Mouse (Mus musculus): ENCODE measurements around the gene H2afv. TPM values are rescaled to one million over a fixed set of nuclear protein-coding genes. Genes with fewer than 3 reads are reported as not detected.
A peak's percentile ranks its signal among the peaks of the same experiment; 100 is the strongest.

H2afv gene
- polyA plus RNA-seq, 1 experiment from 2014 or later = 596 TPM

DNA sequence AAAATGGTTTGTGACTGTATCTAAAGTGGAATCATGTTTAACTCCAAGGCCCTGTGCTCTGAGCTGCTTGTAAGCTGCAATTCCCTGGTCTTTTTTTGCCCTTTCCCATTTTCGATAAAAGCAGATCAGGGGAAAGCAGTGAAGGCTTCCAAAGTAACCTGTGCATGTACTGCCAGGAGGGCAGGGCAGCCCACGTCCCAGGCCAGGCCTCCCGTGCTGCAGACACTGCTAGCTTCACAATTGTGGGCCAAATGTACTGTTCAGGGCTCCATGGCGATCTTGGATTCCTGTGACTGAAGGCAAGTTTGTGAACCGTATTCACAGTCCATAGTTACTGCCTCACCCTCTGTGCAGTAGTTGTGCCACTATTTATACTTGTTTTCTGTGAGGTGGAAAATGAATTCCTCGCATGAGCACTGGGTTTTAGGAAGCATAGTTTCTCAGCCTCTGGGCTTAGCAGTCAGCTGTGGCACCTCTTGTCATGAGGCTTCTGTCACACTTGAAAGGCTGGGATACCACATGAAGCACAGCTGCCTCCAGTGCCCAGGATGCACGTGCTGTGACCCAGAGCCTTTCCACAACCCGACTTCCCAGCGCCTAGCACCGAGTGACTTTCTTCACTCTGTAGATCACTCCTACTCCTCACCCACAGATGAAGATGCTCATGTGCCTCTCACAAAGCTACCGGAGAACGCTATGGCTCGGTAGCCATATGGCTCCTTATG lies 36.6 kb upstream of the H2afv start:
- no peak overlapping the region for H3K4me3 ChIP-seq (ENCODE audit: low read length)
- H3K9me3 ChIP-seq (ENCODE audit: low read length) = no peaks in the 10 kb centered on the region
- WGBS = 67% methylated on average over 13 of the region's 13 CpGs
- no peak overlapping the region for H3K4me2 ChIP-seq (replicated peaks; ENCODE audit: low read depth, low read length)
- no peaks in the 10 kb centered on the region for H3K4me1 ChIP-seq (ENCODE audit: insufficient read depth, low read length)
- no peak overlapping the region for H3K9ac ChIP-seq (replicated peaks; ENCODE audit: low read length)
- H3K27me3 ChIP-seq (ENCODE audit: insufficient read depth, low read length) = no peaks in the 10 kb centered on the region
- ATAC-seq (ENCODE audit: low FRiP score, low TSS enrichment) = no peak
- H3K36me3 ChIP-seq (ENCODE audit: insufficient read depth, low read length) = no peaks in the 10 kb centered on the region
- no peak overlapping the region for H3K27ac ChIP-seq (ENCODE audit: low read length)

DNA sequence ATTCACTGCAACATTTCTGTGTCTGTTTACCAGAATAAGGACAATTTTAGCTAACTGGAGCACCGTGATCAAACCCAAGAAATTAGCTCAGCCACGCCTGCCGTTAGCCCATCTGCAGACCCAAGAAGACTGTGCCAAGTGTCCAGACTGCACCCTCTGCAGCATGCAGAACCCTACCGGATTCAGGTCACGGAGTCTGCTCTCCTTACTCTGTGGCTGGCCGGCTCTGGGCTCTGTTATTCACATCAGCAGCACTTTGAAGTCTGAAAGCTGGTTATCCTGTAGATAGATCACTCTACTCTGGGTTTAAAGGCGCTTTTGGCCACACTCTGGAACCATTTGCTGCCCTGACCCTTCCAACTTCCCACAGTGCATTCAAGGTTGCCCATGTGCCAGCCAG lies 35.9 kb upstream of the H2afv start:
- Histone ChIP-seq H3K9ac (replicated peaks; ENCODE audit: low read length) (no peak overlapping the region), H3K4me1 (ENCODE audit: insufficient read depth, low read length) (no peaks in the 10 kb centered on the region), H3K4me2 (replicated peaks; ENCODE audit: low read depth, low read length) (no peak overlapping the region), H3K27me3 (ENCODE audit: insufficient read depth, low read length) (no peaks in the 10 kb centered on the region), H3K36me3 (ENCODE audit: insufficient read depth, low read length) (no peaks in the 10 kb centered on the region), H3K27ac (ENCODE audit: low read length) (no peak overlapping the region), H3K4me3 (ENCODE audit: low read length) (no peak overlapping the region), H3K9me3 (ENCODE audit: low read length) (no peaks in the 10 kb centered on the region)
- WGBS = 68% methylated on average over 7 of the region's 7 CpGs
- no peak for ATAC-seq (ENCODE audit: low FRiP score, low TSS enrichment)

DNA sequence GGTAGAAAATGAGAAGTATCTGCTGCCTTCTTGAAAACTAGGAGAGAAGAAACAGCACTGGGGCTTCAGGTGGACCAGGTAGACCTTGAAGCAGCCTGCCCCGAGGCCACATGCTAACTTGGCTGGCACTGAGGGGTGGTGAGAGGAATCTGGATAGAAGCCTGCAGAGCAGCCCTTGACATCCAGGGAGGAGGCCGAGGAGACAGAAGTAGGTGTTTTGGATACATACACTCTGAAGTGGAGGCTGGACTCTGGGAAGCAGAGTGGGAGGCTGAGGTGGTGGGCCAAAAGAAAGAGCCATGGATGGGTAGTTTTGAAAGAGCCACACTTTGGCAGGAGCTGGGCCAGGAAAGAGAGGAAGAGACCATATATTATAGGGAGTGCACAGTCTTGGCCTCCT lies 35.0 kb upstream of the H2afv start:
- Histone ChIP-seq H3K9ac (replicated peaks; ENCODE audit: low read length) (no peak overlapping the region), H3K9me3 (ENCODE audit: low read length) (no peaks in the 10 kb centered on the region), H3K27me3 (ENCODE audit: insufficient read depth, low read length) (no peaks in the 10 kb centered on the region), H3K4me2 (replicated peaks; ENCODE audit: low read depth, low read length) (no peak overlapping the region), H3K36me3 (ENCODE audit: insufficient read depth, low read length) (no peaks in the 10 kb centered on the region), H3K27ac (ENCODE audit: low read length) (no peak overlapping the region), H3K4me1 (ENCODE audit: insufficient read depth, low read length) (peaks cover 1% of the 10 kb centered on the region), H3K4me3 (ENCODE audit: low read length) (no peak overlapping the region)
- no peak for ATAC-seq (ENCODE audit: low FRiP score, low TSS enrichment)
- 79% methylated on average over 2 of the region's 2 CpGs for WGBS

DNA sequence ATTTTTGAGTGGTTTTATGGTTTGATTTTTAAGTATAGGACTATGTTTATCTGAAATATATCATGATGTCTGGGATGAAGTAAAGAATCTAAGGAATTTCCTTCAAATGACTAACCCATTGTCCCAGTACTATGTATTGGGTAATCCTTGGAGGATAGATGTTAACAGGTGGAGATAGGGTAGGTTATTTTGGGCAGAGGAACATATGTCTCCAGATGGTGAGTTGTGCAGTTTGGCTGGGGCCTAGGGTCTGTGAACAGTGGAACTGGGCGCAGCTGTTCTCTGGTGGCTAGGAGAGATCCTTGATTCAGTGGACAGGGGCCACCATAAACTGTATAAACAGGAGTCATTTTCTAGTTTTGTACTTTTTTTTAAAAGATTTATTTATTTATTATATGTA lies 33.1 kb upstream of the H2afv start:
- H3K36me3 ChIP-seq (ENCODE audit: insufficient read depth, low read length) = no peaks in the 10 kb centered on the region
- H3K27me3 ChIP-seq (ENCODE audit: insufficient read depth, low read length) = no peaks in the 10 kb centered on the region
- WGBS = 88% methylated on average over 1 of the region's 1 CpGs
- no peak for ATAC-seq (ENCODE audit: low FRiP score, low TSS enrichment)
- no peak overlapping the region for H3K27ac ChIP-seq (ENCODE audit: low read length)
- no peak overlapping the region for H3K4me3 ChIP-seq (ENCODE audit: low read length)
- H3K9ac ChIP-seq (replicated peaks; ENCODE audit: low read length) = no peak overlapping the region
- H3K4me2 ChIP-seq (replicated peaks; ENCODE audit: low read depth, low read length) = no peak overlapping the region
- H3K4me1 ChIP-seq (ENCODE audit: insufficient read depth, low read length) = peaks cover 17% of the 10 kb centered on the region
- H3K9me3 ChIP-seq (ENCODE audit: low read length) = no peaks in the 10 kb centered on the region

DNA sequence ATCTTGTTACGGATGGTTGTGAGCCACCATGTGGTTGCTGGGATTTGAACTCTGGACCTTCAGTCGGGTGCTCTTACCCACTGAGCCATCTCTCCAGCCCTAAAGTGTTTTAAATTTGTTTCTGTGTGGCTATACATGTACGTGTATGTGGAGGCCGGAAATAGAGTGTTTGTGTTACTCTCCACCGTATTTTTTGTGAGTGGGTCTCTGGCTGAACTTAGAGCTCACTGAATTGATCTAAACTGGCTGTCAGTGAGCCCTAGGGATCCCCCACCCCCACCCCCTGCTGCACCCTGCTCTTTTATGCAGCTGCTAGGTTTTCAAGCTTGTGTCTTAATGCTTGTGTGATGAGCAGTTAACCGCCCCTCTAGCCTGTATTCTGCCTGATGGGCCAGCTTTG lies 32.6 kb upstream of the H2afv start:
- Histone ChIP-seq H3K27ac (ENCODE audit: low read length) (no peak overlapping the region), H3K9me3 (ENCODE audit: low read length) (no peaks in the 10 kb centered on the region), H3K36me3 (ENCODE audit: insufficient read depth, low read length) (no peaks in the 10 kb centered on the region), H3K4me2 (replicated peaks; ENCODE audit: low read depth, low read length) (no peak overlapping the region), H3K4me3 (ENCODE audit: low read length) (no peak overlapping the region), H3K27me3 (ENCODE audit: insufficient read depth, low read length) (no peaks in the 10 kb centered on the region), H3K9ac (replicated peaks; ENCODE audit: low read length) (no peak overlapping the region), H3K4me1 (ENCODE audit: insufficient read depth, low read length) (peaks cover 20% of the 10 kb centered on the region)
- no peak for ATAC-seq (ENCODE audit: low FRiP score, low TSS enrichment)
- WGBS = 74% methylated on average over 6 of the region's 6 CpGs

DNA sequence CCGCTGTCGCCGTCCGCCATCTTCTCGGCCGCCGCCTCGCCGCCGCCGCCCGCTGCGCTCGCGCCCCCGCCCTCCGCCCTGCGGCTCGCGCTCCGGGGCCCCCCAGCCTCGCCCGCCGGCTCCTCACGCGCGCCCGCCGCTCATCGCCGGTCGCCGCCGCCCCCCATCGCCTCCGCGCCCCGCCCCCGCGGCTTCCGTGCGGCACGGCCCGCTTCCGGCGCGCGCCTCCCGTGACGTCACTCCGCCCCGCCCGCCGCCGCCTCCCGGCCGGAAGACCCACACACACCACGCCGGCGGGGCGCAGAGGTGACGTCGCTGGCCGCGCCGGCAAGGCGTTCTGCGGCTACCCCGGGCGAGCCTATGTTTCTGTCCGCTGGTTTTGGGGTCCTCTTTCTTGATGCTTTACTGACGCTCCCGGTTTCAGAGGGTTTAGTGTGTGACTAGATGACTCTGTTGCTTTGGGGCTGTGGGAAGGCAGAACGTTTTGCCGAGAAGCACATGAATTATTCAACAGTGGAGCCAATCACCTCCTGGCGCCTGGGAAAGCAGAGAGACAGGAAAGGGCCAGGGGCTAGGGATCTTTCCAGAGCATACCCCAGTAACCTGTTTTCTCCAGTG lies 31.7 kb upstream of the H2afv start, which contains the start of gene Purb:
TSS of gene Purb (minus strand) at position 51 of the 618 bp plus-strand sequence.
- no peaks in the 10 kb centered on the region for H3K9me3 ChIP-seq (ENCODE audit: low read length)
- H3K27ac ChIP-seq (ENCODE audit: low read length) = peak within 1 kb of the TSS; percentile 97
- peak within 1 kb of the TSS; percentile 84 for H3K4me3 ChIP-seq (ENCODE audit: low read length)
- 0% methylated on average over 42 of the region's 76 CpGs for WGBS
- H3K27me3 ChIP-seq (ENCODE audit: insufficient read depth, low read length) = no peaks in the 10 kb centered on the region
- peak within 1 kb of the TSS; percentile 83 for H3K4me2 ChIP-seq (replicated peaks; ENCODE audit: low read depth, low read length)
- no peaks in the 10 kb centered on the region for H3K36me3 ChIP-seq (ENCODE audit: insufficient read depth, low read length)
- peak within 1 kb of the TSS; percentile 97 for H3K9ac ChIP-seq (replicated peaks; ENCODE audit: low read length)
- ATAC-seq (ENCODE audit: low FRiP score, low TSS enrichment) = peak; percentile 95
- peaks cover 27% of the 10 kb centered on the region for H3K4me1 ChIP-seq (ENCODE audit: insufficient read depth, low read length)

DNA sequence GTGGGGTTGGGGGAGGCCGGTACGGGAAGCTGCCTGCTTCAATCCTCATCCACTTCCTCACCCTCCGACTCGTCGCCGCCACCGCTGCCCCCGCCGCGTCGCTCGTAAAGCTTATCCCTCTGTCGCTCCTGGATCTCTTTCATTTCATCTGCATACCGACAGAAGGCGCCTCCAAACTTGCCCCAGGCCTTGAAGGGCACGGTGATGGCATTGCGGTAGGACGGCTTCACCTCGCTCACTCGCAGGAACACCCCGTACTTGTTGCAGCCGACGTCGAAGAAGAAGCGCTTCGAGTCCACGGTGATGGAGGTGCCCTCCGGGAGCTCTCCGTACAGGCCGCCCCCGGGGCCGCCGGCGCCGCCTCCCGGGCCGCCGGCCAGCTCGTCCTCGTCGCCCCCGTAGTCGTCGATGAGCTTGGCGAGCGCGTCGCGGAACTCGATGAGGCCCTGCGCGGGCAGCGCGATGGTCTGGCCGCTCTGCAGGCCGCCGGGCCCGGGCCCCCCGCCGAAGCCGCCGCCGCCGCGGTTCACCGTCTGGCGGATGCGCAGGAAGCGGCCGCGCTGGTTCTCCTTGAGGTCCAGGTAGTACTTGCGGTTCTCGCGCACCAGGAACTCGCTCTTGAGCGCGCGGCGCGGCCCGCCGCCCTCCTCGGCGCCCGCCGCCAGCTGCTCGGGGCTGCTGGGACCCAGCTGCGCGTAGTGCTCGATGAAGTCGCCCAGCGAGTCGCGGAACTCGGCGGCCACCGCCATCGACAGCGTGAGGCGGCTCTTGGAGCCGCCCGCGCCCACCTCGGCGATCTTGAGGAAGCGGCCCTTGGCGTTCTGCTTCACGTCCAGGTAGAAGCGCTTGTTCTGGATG lies 30.9 kb upstream of the H2afv start:
- peaks cover 36% of the 10 kb centered on the region for H3K4me1 ChIP-seq (ENCODE audit: insufficient read depth, low read length)
- H3K4me3 ChIP-seq (ENCODE audit: low read length) = peak overlapping the region; percentile 84
- under 1% methylated on average over 107 of the region's 109 CpGs for WGBS

DNA sequence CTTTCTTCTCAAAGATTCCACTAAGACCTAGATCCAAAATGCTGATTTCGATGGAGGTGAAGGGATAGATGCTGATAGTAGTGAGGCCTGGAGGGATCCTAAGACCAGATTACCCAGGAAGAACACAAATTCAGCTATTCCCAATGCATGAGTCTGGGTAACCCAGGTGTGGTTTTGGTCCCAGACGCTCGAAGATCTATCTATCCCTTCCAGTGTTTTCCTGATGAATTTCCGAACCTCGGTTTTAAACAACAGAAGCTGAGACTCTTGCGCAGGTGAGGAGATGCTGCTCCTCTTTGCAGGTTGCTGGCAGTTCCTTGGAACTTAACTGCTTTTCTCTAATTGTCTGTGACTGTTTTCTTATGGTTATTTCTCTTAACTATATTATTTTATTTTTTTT lies 30.1 kb upstream of the H2afv start:
- Histone ChIP-seq H3K4me1 (ENCODE audit: insufficient read depth, low read length) (peaks cover 39% of the 10 kb centered on the region), H3K27ac (ENCODE audit: low read length) (peak overlapping the region; percentile 97), H3K4me3 (ENCODE audit: low read length) (peak overlapping the region; percentile 84), H3K9me3 (ENCODE audit: low read length) (no peaks in the 10 kb centered on the region), H3K27me3 (ENCODE audit: insufficient read depth, low read length) (no peaks in the 10 kb centered on the region), H3K36me3 (ENCODE audit: insufficient read depth, low read length) (no peaks in the 10 kb centered on the region), H3K4me2 (replicated peaks; ENCODE audit: low read depth, low read length) (peak overlapping the region; percentile 83), H3K9ac (replicated peaks; ENCODE audit: low read length) (peak overlapping the region; percentile 97)
- WGBS = 21% methylated on average over 6 of the region's 6 CpGs
- no peak for ATAC-seq (ENCODE audit: low FRiP score, low TSS enrichment)

More for the DNA sequence above, 30.9 kb upstream of the H2afv start:
- Histone ChIP-seq H3K9me3 (ENCODE audit: low read length) (no peaks in the 10 kb centered on the region), H3K9ac (replicated peaks; ENCODE audit: low read length) (peak overlapping the region; percentile 97), H3K4me2 (replicated peaks; ENCODE audit: low read depth, low read length) (peak overlapping the region; percentile 83), H3K27ac (ENCODE audit: low read length) (peak overlapping the region; percentile 97), H3K36me3 (ENCODE audit: insufficient read depth, low read length) (no peaks in the 10 kb centered on the region), H3K27me3 (ENCODE audit: insufficient read depth, low read length) (no peaks in the 10 kb centered on the region)
- ATAC-seq (ENCODE audit: low FRiP score, low TSS enrichment) = peak; percentile 32

DNA sequence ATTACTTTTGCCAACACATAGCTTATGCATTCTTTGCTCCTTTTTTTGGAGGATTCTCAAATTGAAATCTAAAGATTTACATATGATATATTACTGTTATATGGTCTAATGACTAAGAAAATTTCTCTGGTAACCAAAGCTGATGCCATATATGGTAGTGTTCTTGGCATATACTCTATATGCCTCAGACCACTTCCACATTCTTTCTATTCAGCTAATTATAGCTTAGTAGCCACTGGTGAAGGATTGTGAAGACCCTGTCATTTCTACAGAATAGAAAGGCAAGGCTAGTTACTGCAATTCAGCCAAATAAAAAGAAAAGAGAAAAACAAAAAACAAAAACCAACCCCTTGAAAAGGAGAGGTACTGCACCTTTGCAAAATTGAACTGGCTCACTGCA lies 27.8 kb upstream of the H2afv start:
- Histone ChIP-seq H3K9ac (replicated peaks; ENCODE audit: low read length) (peak overlapping the region; percentile 61), H3K4me1 (ENCODE audit: insufficient read depth, low read length) (peaks cover 45% of the 10 kb centered on the region), H3K4me3 (ENCODE audit: low read length) (peak overlapping the region; percentile 50), H3K4me2 (replicated peaks; ENCODE audit: low read depth, low read length) (peak overlapping the region; percentile 81), H3K27ac (ENCODE audit: low read length) (peak overlapping the region; percentile 71), H3K27me3 (ENCODE audit: insufficient read depth, low read length) (no peaks in the 10 kb centered on the region), H3K36me3 (ENCODE audit: insufficient read depth, low read length) (0 out of 2 replicates have a peak, but pooled peaks cover 9% of the 10 kb centered on the region), H3K9me3 (ENCODE audit: low read length) (no peaks in the 10 kb centered on the region)
- no peak for ATAC-seq (ENCODE audit: low FRiP score, low TSS enrichment)

Measured in kidney, embryonic 16.5 days (tissue).